24 mouse cellular contexts compared by ENCODE assay signal in the genomic region with DNA sequence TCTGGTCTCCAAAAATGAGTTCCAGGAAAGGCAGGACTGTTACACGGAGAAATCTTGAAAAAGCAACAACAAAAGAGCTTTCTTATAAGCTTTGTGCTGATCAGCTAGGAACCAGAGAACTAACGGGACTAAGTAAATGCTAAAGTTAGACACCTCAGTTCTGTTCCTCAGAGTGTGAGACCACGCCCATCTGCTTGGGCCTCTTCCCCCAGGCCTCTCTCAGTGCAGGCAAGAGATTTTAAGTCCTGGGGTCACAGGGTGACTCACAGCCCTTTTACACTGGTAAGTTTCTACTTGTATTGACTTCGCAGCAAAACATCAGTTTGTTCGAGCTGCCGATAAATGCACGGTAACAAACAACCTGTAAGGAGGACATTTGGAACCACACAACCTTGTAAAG. TPM values are rescaled to one million over a fixed set of nuclear protein-coding genes. Genes with fewer than 3 reads are reported as not detected.
"Had no signal": no experiment of that assay in that cellular context is flagged by ENCODE, and none has a peak within 500 bp of the region (broad histone marks: within the 10 kb centered on the region; RNA-seq: fewer than 3 reads in every experiment).

No protein-coding gene starts in this region.

- H3K4me1 ChIP-seq: limb, embryonic 12.5 days; limb, embryonic 15.5 days; midbrain, embryonic 15.5 days; neural tube, embryonic 12.5 days; neural tube, embryonic 15.5 days had no signal

- H3K27ac ChIP-seq: limb, embryonic 12.5 days; limb, embryonic 15.5 days; liver, embryonic 14.5 days; macrophage; midbrain, embryonic 12.5 days; midbrain, embryonic 15.5 days; neural tube, embryonic 12.5 days; neural tube, embryonic 15.5 days had no signal

- H3K36me3 ChIP-seq: limb, embryonic 12.5 days; limb, embryonic 15.5 days; midbrain, embryonic 12.5 days; midbrain, embryonic 15.5 days; neural tube, embryonic 12.5 days; neural tube, embryonic 15.5 days had no signal

- DNase-seq: kidney, postnatal 14 days; kidney, postnatal 4 days; left cerebral cortex, postnatal 4 days; liver, postnatal 0 days; lung, embryonic 14.5 days; right cerebral cortex, adult 18-20 months; right cerebral cortex, postnatal 14 days; right cerebral cortex, postnatal 4 days; thymus, adult 18-20 months; thymus, postnatal 36 days had no signal

- H3K27me3 ChIP-seq: limb, embryonic 12.5 days; limb, embryonic 15.5 days; midbrain, embryonic 12.5 days; midbrain, embryonic 15.5 days; neural tube, embryonic 12.5 days; neural tube, embryonic 15.5 days had no signal

- H3K9me3 ChIP-seq: limb, embryonic 12.5 days; limb, embryonic 15.5 days; midbrain, embryonic 12.5 days; midbrain, embryonic 15.5 days; neural tube, embryonic 12.5 days had no signal

- H3K4me3 ChIP-seq: limb, embryonic 12.5 days; limb, embryonic 15.5 days; midbrain, embryonic 12.5 days; midbrain, embryonic 15.5 days; neural tube, embryonic 12.5 days; neural tube, embryonic 15.5 days had no signal

RNA-seq across cellular contexts. Expression of a gene that starts 0.7 kb away (rescaled TPM):
- polyA plus RNA-seq: kidney, embryonic 16.5 days; limb, embryonic 12.5 days; limb, embryonic 15.5 days; liver, embryonic 11.5 days; liver, embryonic 14.5 days; liver, postnatal 0 days; lung, embryonic 14.5 days; lung, postnatal 0 days; macrophage; midbrain, embryonic 12.5 days; midbrain, embryonic 15.5 days; neural tube, embryonic 12.5 days; neural tube, embryonic 15.5 days; spleen, adult 2 months; stomach, embryonic 16.5 days; urinary bladder, adult 2 months had no signal

RNA-seq across cellular contexts. Expression of a gene that starts 11.6 kb away (rescaled TPM):
- polyA plus RNA-seq: kidney, embryonic 16.5 days; limb, embryonic 12.5 days; limb, embryonic 15.5 days; liver, embryonic 11.5 days; liver, embryonic 14.5 days; liver, postnatal 0 days; lung, embryonic 14.5 days; lung, postnatal 0 days; macrophage; midbrain, embryonic 12.5 days; midbrain, embryonic 15.5 days; neural tube, embryonic 12.5 days; neural tube, embryonic 15.5 days; spleen, adult 2 months; stomach, embryonic 16.5 days; urinary bladder, adult 2 months had no signal

RNA-seq across cellular contexts. Expression of a gene that starts 19.1 kb away (rescaled TPM):
- polyA plus RNA-seq: limb, embryonic 12.5 days; liver, embryonic 11.5 days; liver, postnatal 0 days; lung, postnatal 0 days; macrophage; midbrain, embryonic 15.5 days; neural tube, embryonic 12.5 days; neural tube, embryonic 15.5 days; urinary bladder, adult 2 months had no signal

RNA-seq across cellular contexts. Expression of a gene that starts 21.8 kb away (rescaled TPM):
- polyA plus RNA-seq: kidney, embryonic 16.5 days; limb, embryonic 12.5 days; limb, embryonic 15.5 days; liver, embryonic 11.5 days; liver, embryonic 14.5 days; liver, postnatal 0 days; lung, embryonic 14.5 days; lung, postnatal 0 days; macrophage; midbrain, embryonic 12.5 days; midbrain, embryonic 15.5 days; neural tube, embryonic 12.5 days; neural tube, embryonic 15.5 days; spleen, adult 2 months; stomach, embryonic 16.5 days; urinary bladder, adult 2 months had no signal

RNA-seq across cellular contexts. Expression of a gene that starts 30.4 kb away (rescaled TPM):
- polyA plus RNA-seq: kidney, embryonic 16.5 days; limb, embryonic 12.5 days; limb, embryonic 15.5 days; liver, embryonic 11.5 days; liver, embryonic 14.5 days; liver, postnatal 0 days; lung, embryonic 14.5 days; lung, postnatal 0 days; macrophage; midbrain, embryonic 15.5 days; neural tube, embryonic 12.5 days; spleen, adult 2 months; stomach, embryonic 16.5 days; urinary bladder, adult 2 months had no signal
